Mouse (Mus musculus): ENCODE results near the gene Poc5.

GRCm38 (mm10) chr13:96433648-96434190 is 45.6 kb downstream of the Poc5 start:
- TF ChIP-seq POLR2A (IDR thresholded peaks at IDR 0.05; ENCODE audit: control insufficient read depth in 1 of 2, insufficient read depth in 1 of 2, low read depth in 1 of 2, low read length in 2 of 2, poor library complexity in 1 of 2) (no peak), CTCF (IDR thresholded peaks at IDR 0.05 in 2 of 3, conservative IDR thresholded peaks at IDR 0.05 in 1 of 3; ENCODE audit: control insufficient read depth in 1 of 3, insufficient read depth in 1 of 3, low read depth in 2 of 3, low read length in 3 of 3, poor library complexity in 1 of 3, severe bottlenecking in 1 of 3) (no peak), JUND (IDR thresholded peaks at IDR 0.05; ENCODE audit: low read depth, low read length) (no peak), RCOR1 (IDR thresholded peaks at IDR 0.05; ENCODE audit: low read depth, low read length) (no peak), SIN3A (IDR thresholded peaks at IDR 0.05; ENCODE audit: low read length) (no peak), CHD2 (IDR thresholded peaks at IDR 0.05; ENCODE audit: low read length) (no peak), CHD1 (IDR thresholded peaks at IDR 0.05; ENCODE audit: low read depth, low read length) (no peak), ZNF384 (IDR thresholded peaks at IDR 0.05; ENCODE audit: low read depth, low read length) (no peak), GABPA (IDR thresholded peaks at IDR 0.05; ENCODE audit: low read depth, low read length) (no peak), MAZ (IDR thresholded peaks at IDR 0.05; ENCODE audit: low read depth, low read length) (no peak), EP300 (IDR thresholded peaks at IDR 0.05; ENCODE audit: low read depth in 1 of 2, low read length in 2 of 2) (no peak), E2F4 (IDR thresholded peaks at IDR 0.05; ENCODE audit: borderline replicate concordance, low read depth, low read length) (no peak)
